Mouse (Mus musculus) forebrain, postnatal 0 days (tissue): ENCODE data around the gene H2al1k. TPM values are rescaled to one million over a fixed set of nuclear protein-coding genes. Genes with fewer than 3 reads are reported as not detected.
"Not testable (repeated sequence)": the region's sequence is repeated elsewhere in the genome, so short reads cannot be mapped to it uniquely, and the experiment has no call there.

Source experiments
- ATAC-seq: fragments of 200-750 bp; cut with Nextera tagmentation; 2 replicates; pipeline ENCODE4 v1.8.0; 2017; ENCODE audit warnings: mild to moderate bottlenecking, moderate library complexity
- DNase-seq: peaks from one replicate; pipeline ENCODE4 v3.0.0-alpha.2; 2015
- H3K27ac ChIP-seq: fragments of 300-500 bp; sonication (generic); 2 replicates; pipeline ENCODE4 v1.5.1; 2014; ENCODE audit warnings: low read depth, mild to moderate bottlenecking, antibody characterized with exemption, low read length, moderate library complexity, mixed read lengths
- H3K27me3 ChIP-seq: fragments of 300-500 bp; sonication (generic); 2 replicates; pipeline ENCODE4 v1.6.1; 2014; ENCODE audit warnings: mild to moderate bottlenecking, low read length, mixed read lengths; ENCODE audit not compliant: insufficient read depth
- H3K36me3 ChIP-seq: fragments of 300-500 bp; sonication (generic); 2 replicates; pipeline ENCODE4 v1.6.1; 2014; ENCODE audit warnings: mild to moderate bottlenecking, moderate library complexity; ENCODE audit not compliant: insufficient read depth
- H3K4me1 ChIP-seq: fragments of 300-500 bp; sonication (generic); 2 replicates; pipeline ENCODE4 v1.6.1; 2014; ENCODE audit warnings: antibody characterized with exemption; ENCODE audit not compliant: insufficient read depth
- H3K4me2 ChIP-seq: fragments of 300-500 bp; sonication (generic); 2 replicates; pipeline ENCODE4 v1.6.1; 2014; ENCODE audit warnings: low read depth, mild to moderate bottlenecking, moderate library complexity
- H3K4me3 ChIP-seq: fragments of 300-500 bp; sonication (generic); 2 replicates; pipeline ENCODE4 v1.5.1; 2014; ENCODE audit warnings: low read depth, low read length, mixed read lengths
- H3K9ac ChIP-seq: fragments of 300-500 bp; sonication (generic); 2 replicates; pipeline ENCODE4 v1.6.1; 2014; ENCODE audit warnings: mild to moderate bottlenecking
- H3K9me3 ChIP-seq: fragments of 300-500 bp; sonication (generic); 2 replicates; pipeline ENCODE4 v1.6.1; 2016; ENCODE audit warnings: low read length
- CTCF ChIP-seq: sonication (generic); IDR thresholded peaks from 2 replicates; pipeline ENCODE4 v1.5.1; 2016; ENCODE audit warnings: antibody characterized with exemption, control low read depth, low read depth
- WGBS: fragments of 180-500 bp; shearing (Covaris S2); extraction: QIAGEN DNeasy Blood & Tissue Kit; methylation state at CpG from one replicate; pipeline ENCODE4 v1.1.7; 2014; 5-methylcytosine and 5-hydroxymethylcytosine counted together
- polyA plus RNA-seq: library from polyadenylated mRNA; unstranded; fragments of >200 nt; fragmentation: Nextera tagmentation; extraction: Ambion mirVana; gene quantifications from 2 replicates; pipeline ENCODE4 v1.2.1, GENCODE M21; 2015
- total RNA-seq: library from RNA; depleted of rRNA; stranded (reverse); fragments of >200 nt; gene quantifications from 2 replicates; pipeline ENCODE4 v1.2.3, GENCODE M21; 2014; rRNA removed

Gene H2al1k
- total RNA-seq (not detected in 2 replicates), polyA plus RNA-seq (not detected in 2 replicates)

DNA sequence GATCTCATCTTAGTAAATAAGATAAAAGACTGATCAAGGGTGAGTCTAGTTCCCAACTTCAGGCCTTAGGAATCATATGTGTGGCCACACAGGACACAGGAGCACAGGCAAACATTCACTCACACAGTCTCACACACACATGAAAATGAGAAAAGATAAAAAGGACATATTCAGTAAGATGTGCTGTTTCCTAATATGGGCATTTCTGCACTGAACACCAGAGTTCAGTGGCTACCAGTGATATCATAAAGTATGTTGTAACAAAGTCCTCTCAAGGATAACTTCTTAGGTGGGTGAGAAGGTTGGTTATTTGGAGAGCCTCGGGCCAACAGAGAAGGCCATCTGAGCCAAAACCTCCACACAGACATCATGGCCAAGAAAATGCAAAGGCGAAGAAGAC is at the start of gene H2al1k:
Gene H2al1k (plus strand): TSS at position 301 of the 400 bp plus-strand sequence.
- not testable (repeated sequence) for H3K36me3 ChIP-seq, H3K9ac ChIP-seq, H3K4me2 ChIP-seq, H3K4me3 ChIP-seq, H3K27me3 ChIP-seq, H3K4me1 ChIP-seq, H3K9me3 ChIP-seq, DNase-seq, ATAC-seq, H3K27ac ChIP-seq
- no CpG with 5 or more reads among the region's 2 CpGs for WGBS

DNA sequence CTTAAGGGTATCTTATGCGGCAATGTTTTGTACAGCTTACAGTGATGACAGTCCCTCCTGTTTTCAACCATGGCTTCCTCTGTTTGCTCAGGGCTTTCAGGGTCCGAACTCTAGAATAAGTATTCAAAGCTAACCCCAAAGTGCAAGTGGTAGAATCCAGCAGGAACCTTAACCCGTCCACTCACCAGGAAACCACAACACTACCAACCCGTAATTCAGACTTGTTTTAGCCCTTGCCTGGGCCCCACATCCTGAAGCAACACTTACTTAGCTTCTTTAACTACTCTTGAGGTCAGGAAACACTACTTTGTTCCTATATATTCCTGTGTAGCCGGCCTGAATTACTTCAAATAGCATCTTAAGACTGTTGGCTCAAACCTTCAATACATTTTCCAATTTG is 47.6 kb upstream of the H2al1k start:
- no peak overlapping the region for H3K4me3 ChIP-seq
- 88% methylated on average over 5 of the region's 5 CpGs for WGBS
- ATAC-seq (no peak), DNase-seq (no peak)
- H3K4me2 ChIP-seq: no peak overlapping the region
- H3K27me3 ChIP-seq: no peaks in the 10 kb centered on the region
- no peak for TF ChIP-seq CTCF
- H3K9me3 ChIP-seq: no peaks in the 10 kb centered on the region
- no peak overlapping the region for H3K9ac ChIP-seq
- H3K4me1 ChIP-seq: no peaks in the 10 kb centered on the region
- no peaks in the 10 kb centered on the region for H3K36me3 ChIP-seq
- H3K27ac ChIP-seq: no peak overlapping the region

DNA sequence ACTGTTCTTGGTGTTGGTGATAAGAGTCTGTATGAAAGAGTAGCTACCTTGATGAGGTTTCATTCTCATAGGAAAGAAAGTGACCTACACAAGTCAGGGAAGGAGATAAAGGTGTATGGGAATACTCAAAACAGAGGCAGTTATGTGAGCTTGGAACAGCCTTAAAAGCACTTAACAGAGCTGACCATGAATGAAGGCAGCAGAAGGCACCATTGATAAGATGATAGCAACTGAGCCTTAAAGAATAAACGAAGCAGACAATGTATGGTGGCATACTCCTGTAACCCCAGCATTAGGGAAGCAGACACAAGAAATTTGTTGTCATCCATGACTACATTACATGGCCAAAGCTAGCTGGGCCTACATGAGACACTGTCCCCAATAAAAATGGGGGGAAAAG is 47.0 kb upstream of the H2al1k start:
- no peak overlapping the region for H3K27ac ChIP-seq
- no peak for TF ChIP-seq CTCF
- H3K4me1 ChIP-seq: no peaks in the 10 kb centered on the region
- no peak for DNase-seq
- H3K4me3 ChIP-seq: no peak overlapping the region
- no peak overlapping the region for H3K4me2 ChIP-seq
- no peaks in the 10 kb centered on the region for H3K36me3 ChIP-seq
- H3K9me3 ChIP-seq: no peaks in the 10 kb centered on the region
- no peak for ATAC-seq
- H3K27me3 ChIP-seq: no peaks in the 10 kb centered on the region
- no peak overlapping the region for H3K9ac ChIP-seq
- WGBS: 76% methylated on average over 1 of the region's 1 CpGs

DNA sequence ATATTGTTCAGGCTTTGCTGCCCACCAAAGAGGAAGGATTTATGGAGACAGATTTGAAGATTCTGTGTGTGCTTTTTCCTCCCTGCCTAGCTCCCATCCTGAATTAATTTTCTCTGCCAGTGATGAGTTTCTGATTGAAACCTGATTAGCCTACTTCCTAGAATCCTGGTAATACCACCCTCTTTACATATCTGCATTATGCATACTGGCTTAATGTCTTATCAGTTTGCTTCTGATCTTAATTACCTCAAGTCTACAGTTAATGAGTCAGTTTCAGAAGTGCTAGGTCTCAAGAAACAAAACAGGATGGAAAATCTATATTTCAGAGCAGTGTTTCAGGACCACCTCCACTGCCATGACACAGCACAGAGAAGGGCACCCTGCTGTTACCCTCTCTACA is 34.0 kb upstream of the H2al1k start:
- H3K9ac ChIP-seq, H3K9me3 ChIP-seq, DNase-seq, H3K4me3 ChIP-seq, H3K36me3 ChIP-seq, H3K27me3 ChIP-seq, H3K4me2 ChIP-seq, ATAC-seq, H3K4me1 ChIP-seq, H3K27ac ChIP-seq: not testable (repeated sequence)

DNA sequence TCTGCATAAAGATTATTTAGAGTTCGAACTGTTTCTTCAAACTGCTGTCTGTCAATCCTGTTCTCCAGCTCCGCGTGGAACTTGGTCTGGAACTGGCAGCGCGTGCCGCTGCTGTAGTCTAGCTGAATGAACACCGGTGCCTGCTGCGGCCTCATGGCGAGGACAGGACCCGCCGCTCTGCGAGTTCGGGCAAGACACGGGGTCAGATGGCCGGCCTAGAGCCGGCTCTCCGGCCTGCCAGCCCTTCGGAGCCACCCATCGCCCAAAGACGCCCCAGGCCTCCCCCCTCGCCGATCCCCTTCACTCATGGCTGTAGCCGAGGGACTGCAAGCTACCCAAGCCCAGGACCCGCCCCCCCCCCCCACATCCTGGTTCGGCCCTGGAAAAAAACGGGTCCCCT is 22.5 kb upstream of the H2al1k start:
- not testable (repeated sequence) for H3K4me1 ChIP-seq, DNase-seq, ATAC-seq

DNA sequence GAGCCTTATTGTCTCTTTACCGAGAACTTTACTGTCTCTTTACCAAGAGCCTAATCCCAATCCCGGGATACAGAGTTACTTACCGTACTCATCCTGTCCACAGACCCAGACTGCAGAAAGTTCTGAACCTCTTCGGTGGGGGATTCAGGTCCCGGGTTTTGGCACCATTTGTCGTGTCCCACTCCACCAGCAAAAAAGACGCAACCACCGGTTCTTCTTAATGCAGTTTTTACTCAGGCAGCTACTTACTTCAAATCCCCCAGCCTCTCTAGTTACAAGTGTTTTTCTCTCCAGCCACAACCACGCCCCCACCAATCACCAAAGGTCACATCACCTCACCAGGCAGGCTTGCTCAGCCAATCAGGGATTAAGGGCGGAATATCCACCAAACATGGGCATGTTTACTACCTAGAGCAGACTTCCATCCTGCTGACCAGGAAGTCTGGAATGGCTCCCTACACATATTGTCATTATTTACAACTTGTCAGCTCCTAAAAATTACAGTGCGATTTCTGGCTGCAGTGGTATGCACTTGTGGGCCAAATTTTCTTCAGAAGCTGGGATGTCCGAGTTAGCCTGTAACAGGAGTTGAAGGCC is 18.0 kb upstream of the H2al1k start:
- H3K9ac ChIP-seq, H3K9me3 ChIP-seq, ATAC-seq, DNase-seq, H3K4me1 ChIP-seq, H3K27me3 ChIP-seq, H3K36me3 ChIP-seq, H3K4me2 ChIP-seq, H3K27ac ChIP-seq, H3K4me3 ChIP-seq: not testable (repeated sequence)
- 84% methylated on average over 12 of the region's 12 CpGs for WGBS

More for the DNA sequence above, 22.5 kb upstream of the H2al1k start:
- H3K4me2 ChIP-seq, H3K36me3 ChIP-seq, H3K27me3 ChIP-seq, H3K27ac ChIP-seq, H3K4me3 ChIP-seq, H3K9me3 ChIP-seq, H3K9ac ChIP-seq: not testable (repeated sequence)
- 94% methylated on average over 26 of the region's 26 CpGs for WGBS

DNA sequence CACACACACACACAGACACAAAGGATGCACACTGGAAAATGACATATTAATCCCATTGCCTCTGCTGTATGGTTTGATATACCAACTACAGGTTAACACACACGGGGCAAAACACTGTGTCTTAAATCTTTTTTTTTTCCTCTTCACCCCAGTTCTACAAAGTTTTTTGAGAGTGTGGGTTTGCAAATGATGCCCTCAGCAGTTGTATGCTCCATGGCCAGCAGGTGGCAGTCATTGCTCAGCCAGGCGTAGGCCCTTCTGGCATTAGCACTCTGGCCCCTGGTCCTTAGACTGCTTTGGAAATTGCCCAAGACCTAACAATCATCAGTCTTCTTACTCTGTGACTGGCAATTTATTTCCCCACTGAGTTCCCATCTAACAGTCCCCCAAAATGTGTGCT is 17.4 kb upstream of the H2al1k start:
- not testable (repeated sequence) for H3K4me1 ChIP-seq, H3K9me3 ChIP-seq, H3K27me3 ChIP-seq, H3K4me2 ChIP-seq, H3K4me3 ChIP-seq, H3K27ac ChIP-seq, H3K36me3 ChIP-seq, H3K9ac ChIP-seq, DNase-seq
- 57% methylated on average over 2 of the region's 2 CpGs for WGBS
- ATAC-seq: peak; percentile 34; the same call in 1 of the 2 replicates

DNA sequence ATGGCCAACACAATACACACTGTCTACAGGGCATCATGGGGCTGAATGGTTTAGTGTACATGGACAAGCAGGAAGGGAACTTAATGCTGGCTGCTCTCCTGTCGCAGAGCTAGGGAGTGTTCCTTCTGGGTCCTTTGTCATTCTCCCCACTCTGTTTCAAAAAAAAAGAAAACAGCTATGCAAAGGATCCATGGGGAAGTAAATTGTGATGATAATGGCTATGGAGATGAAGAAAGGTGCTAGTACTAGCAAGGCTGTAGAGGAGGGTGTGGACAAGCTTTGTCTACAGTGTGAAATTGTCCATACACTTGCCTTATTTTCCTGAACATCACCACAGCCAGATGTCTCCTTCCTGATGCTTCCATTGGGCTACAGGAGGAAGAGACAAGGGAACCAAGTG is 15.4 kb upstream of the H2al1k start:
- not testable (repeated sequence) for H3K4me1 ChIP-seq, H3K27ac ChIP-seq, H3K9me3 ChIP-seq, H3K27me3 ChIP-seq, H3K9ac ChIP-seq, ATAC-seq, DNase-seq, H3K36me3 ChIP-seq, H3K4me3 ChIP-seq, H3K4me2 ChIP-seq
- 68% methylated on average over 1 of the region's 1 CpGs for WGBS
